Mouse (Mus musculus) liver, adult 2 months (tissue): ENCODE data around the gene Pnpla2. TPM values are rescaled to one million over a fixed set of nuclear protein-coding genes. Genes with fewer than 3 reads are reported as not detected.

Source experiments
- DNase-seq: peaks from one replicate; pipeline ENCODE4 v3.0.0-alpha.2; 2011; ENCODE audit warnings: low read depth, low spot score; ENCODE audit errors: extremely low read depth
- H3K27ac ChIP-seq: fragments of 200-500 bp; replicated peaks from 2 replicates; pipeline ENCODE4 v1.5.1; 2012; ENCODE audit warnings: low read depth, mild to moderate bottlenecking, control low read depth, inconsistent platforms, low read length; ENCODE audit not compliant: insufficient read depth
- H3K27me3 ChIP-seq: fragments of 200-500 bp; 2 replicates; pipeline ENCODE4 v1.6.1; 2012; ENCODE audit warnings: mild to moderate bottlenecking, moderate library complexity, low read length, inconsistent platforms; ENCODE audit not compliant: control insufficient read depth, insufficient read depth
- H3K36me3 ChIP-seq: fragments of 200-500 bp; 2 replicates; pipeline ENCODE4 v1.6.1; 2012; ENCODE audit warnings: low read length, inconsistent platforms; ENCODE audit not compliant: control insufficient read depth, insufficient read depth
- H3K4me1 ChIP-seq: fragments of 200-500 bp; 2 replicates; pipeline ENCODE4 v1.6.1; 2011; ENCODE audit warnings: low read length; ENCODE audit not compliant: control insufficient read depth, insufficient read depth
- H3K4me3 ChIP-seq: fragments of 200-500 bp; 2 replicates; pipeline ENCODE4 v1.5.1; 2011; ENCODE audit warnings: low read depth, mild to moderate bottlenecking, control low read depth, low read length, moderate library complexity; ENCODE audit not compliant: insufficient read depth
- H3K79me2 ChIP-seq: fragments of 200-500 bp; 2 replicates; pipeline ENCODE4 v1.6.1; 2012; ENCODE audit warnings: inconsistent platforms, mild to moderate bottlenecking, low read length, moderate library complexity; ENCODE audit not compliant: control insufficient read depth, insufficient read depth
- H3K9ac ChIP-seq: fragments of 200-500 bp; 2 replicates; pipeline ENCODE4 v1.6.1; 2012; ENCODE audit warnings: low read depth, mild to moderate bottlenecking, control low read depth, inconsistent platforms, low read length
- CTCF ChIP-seq: fragments of 200-500 bp; IDR thresholded peaks from 2 replicates; pipeline ENCODE4 v1.5.1; 2011; ENCODE audit warnings: low read depth, low read length, control low read depth
- POLR2A ChIP-seq: fragments of 200-500 bp; IDR thresholded peaks from 2 replicates; pipeline ENCODE4 v1.6.1; 2011; ENCODE audit warnings: low read length, control low read depth; ENCODE audit not compliant: insufficient read depth; ENCODE audit errors: extremely low read depth
- WGBS: fragments of 180-500 bp; shearing (Covaris S2); methylation state at CpG from one replicate; pipeline ENCODE4 v1.1.7; 2018; 5-methylcytosine and 5-hydroxymethylcytosine counted together
- polyA plus RNA-seq: library from polyadenylated mRNA; depleted of rRNA; stranded (reverse); fragments of >200 nt; gene quantifications from 2 replicates; pipeline ENCODE4 v1.2.3, GENCODE M21; 2012
- total RNA-seq: library from RNA; depleted of rRNA; stranded (reverse); fragments of >200 nt; gene quantifications from 2 replicates; pipeline ENCODE4 v1.2.3, GENCODE M21; 2014

Gene Pnpla2
- total and polyA plus RNA-seq, 2 experiments = 22.6 to 84.8 TPM

- TF ChIP-seq POLR2A = no peak
- no peak for TF ChIP-seq CTCF
- Histone ChIP-seq H3K79me2 (peaks cover 7% of the 10 kb centered on the region; the same call in 1 of the 2 replicates), H3K4me1 (peaks cover 12% of the 10 kb centered on the region), H3K4me3 (no peak overlapping the region), H3K27ac (no peak overlapping the region), H3K36me3 (peaks cover 15% of the 10 kb centered on the region; the same call in 1 of the 2 replicates), H3K9ac (no peak overlapping the region), H3K27me3 (no peaks in the 10 kb centered on the region)
- no peak for DNase-seq
Measured at GRCm38 (mm10) chr7:141451928-141452327, 3.1 kb upstream of the Pnpla2 start.

- 77% methylated on average over 2 of the region's 2 CpGs for WGBS
- no peak overlapping the region for H3K9ac ChIP-seq
- DNase-seq = no peak
- H3K4me3 ChIP-seq = no peak overlapping the region
- TF ChIP-seq POLR2A = no peak
- TF ChIP-seq CTCF = no peak
- no peaks in the 10 kb centered on the region for H3K27me3 ChIP-seq
- H3K79me2 ChIP-seq = peaks cover 8% of the 10 kb centered on the region; the same call in 1 of the 2 replicates
- H3K27ac ChIP-seq = no peak overlapping the region
- H3K4me1 ChIP-seq = peaks cover 19% of the 10 kb centered on the region; the same call in 1 of the 2 replicates
- H3K36me3 ChIP-seq = peaks cover 24% of the 10 kb centered on the region; the same call in 1 of the 2 replicates
Measured at GRCm38 (mm10) chr7:141453636-141454035, 1.4 kb upstream of the Pnpla2 start.

- WGBS = 0% methylated on average over 23 of the region's 23 CpGs
- peak; percentile 92 for DNase-seq
Measured at GRCm38 (mm10) chr7:141455610-141456314, 764 bp downstream of the Pnpla2 start.

GRCm38 (mm10) chr7:141456739-141457138 lies 1.7 kb downstream of the Pnpla2 start:
- peaks cover 8% of the 10 kb centered on the region; the same call in 1 of the 2 replicates for H3K79me2 ChIP-seq
- peaks cover 18% of the 10 kb centered on the region; the same call in 1 of the 2 replicates for H3K4me1 ChIP-seq
- peaks cover 20% of the 10 kb centered on the region; the same call in 1 of the 2 replicates for H3K36me3 ChIP-seq
- H3K27me3 ChIP-seq = no peaks in the 10 kb centered on the region
- 22% methylated on average over 6 of the region's 6 CpGs for WGBS
- peak; percentile 62 for DNase-seq
- H3K27ac ChIP-seq = peak overlapping the region; percentile 93
- peak overlapping the region; percentile 91; the same call in 1 of the 2 replicates for H3K4me3 ChIP-seq
- H3K9ac ChIP-seq = peak overlapping the region; percentile 98; the same call in 1 of the 2 replicates
- TF ChIP-seq POLR2A = no peak
- no peak for TF ChIP-seq CTCF

More at GRCm38 (mm10) chr7:141455610-141456314, 764 bp downstream of the Pnpla2 start:
- TF ChIP-seq POLR2A (peak; percentile 66), CTCF (no peak)
- no peaks in the 10 kb centered on the region for H3K27me3 ChIP-seq
- peaks cover 18% of the 10 kb centered on the region; the same call in 1 of the 2 replicates for H3K4me1 ChIP-seq
- H3K36me3 ChIP-seq = peaks cover 26% of the 10 kb centered on the region; the same call in 1 of the 2 replicates
- peaks cover 8% of the 10 kb centered on the region; the same call in 1 of the 2 replicates for H3K79me2 ChIP-seq
- peak overlapping the region; percentile 91 for H3K4me3 ChIP-seq
- H3K9ac ChIP-seq = peak overlapping the region; percentile 98
- H3K27ac ChIP-seq = peak overlapping the region; percentile 93

GRCm38 (mm10) chr7:141457236-141457635 lies 2.2 kb downstream of the Pnpla2 start:
- WGBS = 90% methylated on average over 14 of the region's 14 CpGs
- Histone ChIP-seq H3K27ac (no peak overlapping the region), H3K4me1 (peaks cover 19% of the 10 kb centered on the region; the same call in 1 of the 2 replicates)

More at GRCm38 (mm10) chr7:141457236-141457635, 2.2 kb downstream of the Pnpla2 start:
- no peak for DNase-seq
- H3K9ac ChIP-seq = no peak overlapping the region
- no peaks in the 10 kb centered on the region for H3K27me3 ChIP-seq
- H3K36me3 ChIP-seq = peaks cover 19% of the 10 kb centered on the region; the same call in 1 of the 2 replicates
- H3K79me2 ChIP-seq = peaks cover 8% of the 10 kb centered on the region; the same call in 1 of the 2 replicates
- TF ChIP-seq CTCF = no peak
- no peak for TF ChIP-seq POLR2A
- no peak overlapping the region for H3K4me3 ChIP-seq
